Mouse (Mus musculus) CH12.LX (cell line): ENCODE measurements around the gene Fam71f2.

Source experiments
- CTCF ChIP-seq, 2 experiments: IDR thresholded peaks in 1 of 2; conservative IDR thresholded peaks in 1 of 2; 2 replicates each; pipeline ENCODE4 v1.5.1; 2011 to 2012; ENCODE audit warnings: low read depth in 2 of 2, low read length in 2 of 2, improper control_type of control experiment in 1 of 2, inconsistent platforms in 1 of 2, mild to moderate bottlenecking in 1 of 2, moderate library complexity in 1 of 2
- EP300 ChIP-seq: IDR thresholded peaks from 2 replicates; pipeline ENCODE4 v1.6.1; 2011; ENCODE audit warnings: low read length, improper control_type of control experiment
- ETS1 ChIP-seq: conservative IDR thresholded peaks from 2 replicates; pipeline ENCODE4 v1.6.1; 2012; ENCODE audit warnings: low read depth, mild to moderate bottlenecking, inconsistent platforms, low read length, improper control_type of control experiment, moderate library complexity
- HCFC1 ChIP-seq: IDR thresholded peaks from 2 replicates; pipeline ENCODE4 v1.6.1; 2012; ENCODE audit warnings: low read depth, mild to moderate bottlenecking, inconsistent platforms, low read length, improper control_type of control experiment
- JUND ChIP-seq: conservative IDR thresholded peaks from 2 replicates; pipeline ENCODE4 v1.6.1; 2011; ENCODE audit warnings: low read depth, low read length, improper control_type of control experiment
- MAFK ChIP-seq: IDR thresholded peaks from 2 replicates; pipeline ENCODE4 v1.6.1; 2011; ENCODE audit warnings: low read length, improper control_type of control experiment; ENCODE audit not compliant: insufficient replicate concordance
- MAX ChIP-seq: IDR thresholded peaks from 2 replicates; pipeline ENCODE4 v1.6.1; 2011; ENCODE audit warnings: low read length, improper control_type of control experiment
- MEF2A ChIP-seq: IDR thresholded peaks from 2 replicates; pipeline ENCODE4 v1.6.1; 2014; ENCODE audit warnings: low read depth, mild to moderate bottlenecking, inconsistent platforms, low read length, improper control_type of control experiment, borderline replicate concordance
- MXI1 ChIP-seq: IDR thresholded peaks from 2 replicates; pipeline ENCODE4 v1.6.1; 2011; ENCODE audit warnings: mild to moderate bottlenecking, low read depth, low read length, improper control_type of control experiment
- NELFE ChIP-seq: IDR thresholded peaks from 2 replicates; pipeline ENCODE4 v1.6.1; 2011; ENCODE audit warnings: low read depth, low read length, improper control_type of control experiment
- RAD21 ChIP-seq: IDR thresholded peaks from 2 replicates; pipeline ENCODE4 v1.6.1; 2011; ENCODE audit warnings: low read depth, mild to moderate bottlenecking, low read length, improper control_type of control experiment, moderate library complexity
- TBP ChIP-seq: conservative IDR thresholded peaks from 2 replicates; pipeline ENCODE4 v1.6.1; 2011; ENCODE audit warnings: low read depth, low read length, improper control_type of control experiment
- ZNF384 ChIP-seq: IDR thresholded peaks from 2 replicates; pipeline ENCODE4 v1.6.1; 2012; ENCODE audit warnings: low read depth, low read length, improper control_type of control experiment, inconsistent platforms

DNA sequence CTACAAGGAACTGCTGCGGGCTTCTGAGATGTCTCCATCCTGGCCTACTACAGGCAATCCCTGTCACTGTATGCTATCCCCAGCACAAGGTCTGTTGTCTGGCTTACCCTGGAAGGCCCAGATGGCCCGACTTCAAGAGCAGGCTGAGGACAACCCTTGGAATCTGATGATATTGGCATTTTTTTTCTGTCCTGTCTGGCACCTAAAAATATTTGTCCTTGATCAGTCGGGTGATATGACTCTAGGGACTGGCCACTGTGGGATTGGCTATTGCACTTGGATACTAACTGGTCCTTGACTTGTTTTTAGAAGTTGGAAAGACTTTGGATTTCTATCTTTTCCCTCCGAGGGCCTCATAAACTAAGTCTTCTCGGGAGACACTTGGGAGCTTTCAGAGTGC lies 17.6 kb upstream of the Fam71f2 start:
- no peak for TF ChIP-seq MXI1
- TF ChIP-seq MAX = no peak
- no peak for TF ChIP-seq ETS1
- TF ChIP-seq TBP = no peak
- TF ChIP-seq EP300 = no peak
- no peak for TF ChIP-seq JUND
- no peak for TF ChIP-seq NELFE
- TF ChIP-seq CTCF (conservative IDR thresholded peaks at IDR 0.05 in 1 of 2, IDR thresholded peaks at IDR 0.05 in 1 of 2; ENCODE audit: low read depth in 2 of 2, low read length in 2 of 2) = no peak
- TF ChIP-seq MEF2A = no peak
- no peak for TF ChIP-seq HCFC1
- TF ChIP-seq MAFK = no peak
- no peak for TF ChIP-seq RAD21
- no peak for TF ChIP-seq ZNF384
